Mouse (Mus musculus) spleen, adult 2 months (tissue): ENCODE results near the gene Rimbp3. TPM values are rescaled to one million over a fixed set of nuclear protein-coding genes. Genes with fewer than 3 reads are reported as not detected.
A peak's percentile ranks its signal among the peaks of the same experiment; 100 is the strongest.

Experiments used
- DNase-seq, 2 experiments: peaks; one replicate each; pipeline versions ENCODE4 v3.0.0 to v3.0.0-alpha.2; 2012 to 2021; ENCODE audit warnings: low spot score in 2 of 2, low read depth in 1 of 2
- H3K27ac ChIP-seq: fragments of 200-500 bp; 2 replicates; pipeline ENCODE4 v1.5.1; 2012; ENCODE audit warnings: low read length, inconsistent platforms; ENCODE audit not compliant: insufficient read depth
- H3K27me3 ChIP-seq: fragments of 200-500 bp; 2 replicates; pipeline ENCODE4 v1.6.1; 2012; ENCODE audit warnings: mild to moderate bottlenecking, moderate library complexity, low read length, inconsistent platforms; ENCODE audit not compliant: control insufficient read depth, insufficient read depth
- H3K36me3 ChIP-seq: fragments of 200-500 bp; 2 replicates; pipeline ENCODE4 v1.6.1; 2012; ENCODE audit warnings: mild to moderate bottlenecking, low read length, inconsistent platforms; ENCODE audit not compliant: control insufficient read depth, insufficient read depth
- H3K4me1 ChIP-seq: fragments of 200-500 bp; 2 replicates; pipeline ENCODE4 v1.6.1; 2011; ENCODE audit warnings: inconsistent platforms; ENCODE audit not compliant: control insufficient read depth, insufficient read depth, insufficient read length
- H3K4me3 ChIP-seq: fragments of 200-500 bp; 2 replicates; pipeline ENCODE4 v1.5.1; 2011; ENCODE audit warnings: mild to moderate bottlenecking, inconsistent platforms; ENCODE audit not compliant: insufficient read depth, insufficient read length; ENCODE audit errors: extremely low read depth
- CTCF ChIP-seq: fragments of 200-500 bp; IDR thresholded peaks from 2 replicates; pipeline ENCODE4 v1.5.1; 2011; ENCODE audit warnings: mild to moderate bottlenecking, inconsistent platforms; ENCODE audit not compliant: insufficient read depth, insufficient read length, insufficient replicate concordance; ENCODE audit errors: extremely low read depth
- POLR2A ChIP-seq: fragments of 200-500 bp; IDR thresholded peaks from 2 replicates; pipeline ENCODE4 v1.6.1; 2011; ENCODE audit warnings: low read depth, low read length, inconsistent platforms
- WGBS: fragments of 180-500 bp; shearing (Covaris S2); methylation state at CpG from one replicate; pipeline ENCODE4 v1.1.7; 2018; 5-methylcytosine and 5-hydroxymethylcytosine counted together
- polyA plus RNA-seq: library from polyadenylated mRNA; depleted of rRNA; stranded (reverse); fragments of >200 nt; gene quantifications from 2 replicates; pipeline ENCODE4 v1.2.3, GENCODE M21; 2012

Rimbp3 gene
- polyA plus RNA-seq, 1 experiment: 0.07 TPM

GRCm38 (mm10) chr16:17181382-17181781 is 27.0 kb upstream of the Rimbp3 start:
- H3K4me3 ChIP-seq: no peak overlapping the region
- TF ChIP-seq CTCF (no peak), POLR2A (no peak)
- 44% methylated on average over 4 of the region's 4 CpGs for WGBS
- H3K27me3 ChIP-seq: no peaks in the 10 kb centered on the region
- no peaks in the 10 kb centered on the region; the same call in 1 of the 2 replicates for H3K36me3 ChIP-seq
- H3K27ac ChIP-seq: no peak overlapping the region
- peaks cover 4% of the 10 kb centered on the region; the same call in 1 of the 2 replicates for H3K4me1 ChIP-seq
- DNase-seq: peak in 1 of 2 experiments; percentile 27

GRCm38 (mm10) chr16:17182136-17182535 is 26.3 kb upstream of the Rimbp3 start:
- TF ChIP-seq POLR2A (no peak), CTCF (no peak)
- H3K4me3 ChIP-seq: no peak overlapping the region
- peaks cover 3% of the 10 kb centered on the region for H3K36me3 ChIP-seq
- DNase-seq: no peak
- 73% methylated on average over 2 of the region's 2 CpGs for WGBS
- H3K27me3 ChIP-seq: no peaks in the 10 kb centered on the region
- H3K4me1 ChIP-seq: peaks cover 4% of the 10 kb centered on the region; the same call in 1 of the 2 replicates
- H3K27ac ChIP-seq: no peak overlapping the region

DNA sequence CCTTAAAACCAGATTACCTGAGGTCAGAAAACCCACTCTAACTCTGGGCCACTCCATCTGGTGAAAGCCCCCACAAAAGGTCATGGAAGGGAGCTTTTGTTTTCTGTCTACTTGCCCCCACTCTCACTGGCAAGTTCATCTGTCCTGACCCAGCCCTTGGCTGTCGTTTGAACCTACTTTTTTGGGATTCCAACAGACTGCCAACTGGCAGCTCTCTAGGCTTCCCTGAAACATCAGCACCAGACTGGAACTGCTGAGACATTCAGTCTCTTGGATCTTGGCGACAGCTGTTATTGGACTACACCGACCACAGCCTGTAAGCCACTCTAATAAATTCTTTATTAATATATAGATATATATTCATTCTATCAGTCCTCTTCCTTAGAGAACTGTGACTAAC is 25.4 kb upstream of the Rimbp3 start:
- no peaks in the 10 kb centered on the region for H3K27me3 ChIP-seq
- no peak overlapping the region; the same call in 1 of the 2 replicates for H3K27ac ChIP-seq
- H3K4me3 ChIP-seq: no peak overlapping the region
- DNase-seq: no peak
- TF ChIP-seq POLR2A (no peak), CTCF (no peak)
- 91% methylated on average over 3 of the region's 3 CpGs for WGBS
- H3K36me3 ChIP-seq: peaks cover 3% of the 10 kb centered on the region
- peaks cover 4% of the 10 kb centered on the region; the same call in 1 of the 2 replicates for H3K4me1 ChIP-seq

GRCm38 (mm10) chr16:17185475-17185874 is 22.9 kb upstream of the Rimbp3 start:
- Histone ChIP-seq H3K27ac (no peak overlapping the region), H3K36me3 (peaks cover 3% of the 10 kb centered on the region), H3K4me1 (peaks cover 4% of the 10 kb centered on the region; the same call in 1 of the 2 replicates), H3K4me3 (no peak overlapping the region), H3K27me3 (no peaks in the 10 kb centered on the region)
- TF ChIP-seq POLR2A (no peak), CTCF (no peak)
- DNase-seq: no peak

- TF ChIP-seq POLR2A (no peak), CTCF (no peak)
- 78% methylated on average over 4 of the region's 4 CpGs for WGBS
- H3K4me1 ChIP-seq: peaks cover 5% of the 10 kb centered on the region; the same call in 1 of the 2 replicates
Measured at GRCm38 (mm10) chr16:17193823-17194222, 14.6 kb upstream of the Rimbp3 start.

GRCm38 (mm10) chr16:17200121-17200952 is 8.1 kb upstream of the Rimbp3 start:
- no peak for TF ChIP-seq POLR2A
- H3K4me1 ChIP-seq: peaks cover 8% of the 10 kb centered on the region
- WGBS: 1% methylated on average over 24 of the region's 24 CpGs

More at GRCm38 (mm10) chr16:17193823-17194222, 14.6 kb upstream of the Rimbp3 start:
- no peak for DNase-seq
- no peaks in the 10 kb centered on the region for H3K27me3 ChIP-seq
- no peak overlapping the region for H3K27ac ChIP-seq
- peaks cover 1% of the 10 kb centered on the region for H3K36me3 ChIP-seq
- no peak overlapping the region for H3K4me3 ChIP-seq

GRCm38 (mm10) chr16:17200953-17201707 is 7.3 kb upstream of the Rimbp3 start:
- WGBS: under 1% methylated on average over 69 of the region's 72 CpGs
- Histone ChIP-seq H3K4me3 (peak overlapping the region; percentile 87), H3K27me3 (no peaks in the 10 kb centered on the region), H3K4me1 (peaks cover 6% of the 10 kb centered on the region), H3K36me3 (0 out of 2 replicates have a peak, but pooled peaks cover 2% of the 10 kb centered on the region), H3K27ac (peak overlapping the region; percentile 71)
- TF ChIP-seq CTCF (no peak), POLR2A (peak; percentile 22; the same call in 1 of the 2 replicates)
- DNase-seq: peak; percentile 61 to 87

More at GRCm38 (mm10) chr16:17200121-17200952, 8.1 kb upstream of the Rimbp3 start:
- H3K36me3 ChIP-seq: 0 out of 2 replicates have a peak, but pooled peaks cover 2% of the 10 kb centered on the region
- peak overlapping the region; percentile 71 for H3K27ac ChIP-seq
- peak overlapping the region; percentile 87 for H3K4me3 ChIP-seq
- H3K27me3 ChIP-seq: no peaks in the 10 kb centered on the region
- DNase-seq: no peak
